Mouse (Mus musculus): ENCODE data around the gene Mief2. TPM values are rescaled to one million over a fixed set of nuclear protein-coding genes. Genes with fewer than 3 reads are reported as not detected.

Gene Mief2
- polyA plus RNA-seq, 1 experiment from 2014 or later: 16.7 TPM

- Histone ChIP-seq H3K9me3 (ENCODE audit: control insufficient read depth, low read length) (no peaks in the 10 kb centered on the region), H3K27me3 (ENCODE audit: control insufficient read depth, insufficient read depth, low read length) (no peaks in the 10 kb centered on the region), H3K9ac (ENCODE audit: low read length) (no peak overlapping the region), H3K4me3 (ENCODE audit: low read depth, low read length) (no peak overlapping the region), H3K36me3 (ENCODE audit: control insufficient read depth, insufficient read depth, low read length) (peaks cover 30% of the 10 kb centered on the region), H3K27ac (ENCODE audit: low read depth, low read length) (no peak overlapping the region), H3K4me1 (ENCODE audit: control insufficient read depth, insufficient read depth, low read length) (peaks cover 15% of the 10 kb centered on the region), H3K4me2 (ENCODE audit: low read depth) (no peak overlapping the region)
- DNase-seq (ENCODE audit: low spot score) (no peak), ATAC-seq (ENCODE audit: insufficient read depth, low FRiP score, low TSS enrichment) (no peak)
- 96% methylated on average over 19 of the region's 19 CpGs for WGBS
Measured at GRCm38 (mm10) chr11:60704023-60704880, 23.9 kb upstream of the Mief2 start.

GRCm38 (mm10) chr11:60705255-60705654, 22.9 kb upstream of the Mief2 start:
- ATAC-seq (ENCODE audit: insufficient read depth, low FRiP score, low TSS enrichment): no peak
- no peak overlapping the region for H3K4me2 ChIP-seq (ENCODE audit: low read depth)
- H3K27ac ChIP-seq (ENCODE audit: low read depth, low read length): no peak overlapping the region
- 92% methylated on average over 3 of the region's 3 CpGs for WGBS
- no peaks in the 10 kb centered on the region for H3K9me3 ChIP-seq (ENCODE audit: control insufficient read depth, low read length)
- peaks cover 14% of the 10 kb centered on the region for H3K4me1 ChIP-seq (ENCODE audit: control insufficient read depth, insufficient read depth, low read length)
- H3K36me3 ChIP-seq (ENCODE audit: control insufficient read depth, insufficient read depth, low read length): peaks cover 38% of the 10 kb centered on the region
- H3K4me3 ChIP-seq (ENCODE audit: low read depth, low read length): no peak overlapping the region
- no peak overlapping the region for H3K9ac ChIP-seq (ENCODE audit: low read length)
- no peaks in the 10 kb centered on the region for H3K27me3 ChIP-seq (ENCODE audit: control insufficient read depth, insufficient read depth, low read length)
- DNase-seq (ENCODE audit: low spot score): no peak

- DNase-seq (ENCODE audit: low spot score) (no peak), ATAC-seq (ENCODE audit: insufficient read depth, low FRiP score, low TSS enrichment) (no peak)
- H3K9ac ChIP-seq (ENCODE audit: low read length): no peak overlapping the region
- WGBS: 92% methylated on average over 7 of the region's 7 CpGs
- H3K36me3 ChIP-seq (ENCODE audit: control insufficient read depth, insufficient read depth, low read length): peaks cover 40% of the 10 kb centered on the region
- no peak overlapping the region for H3K4me2 ChIP-seq (ENCODE audit: low read depth)
- H3K27me3 ChIP-seq (ENCODE audit: control insufficient read depth, insufficient read depth, low read length): no peaks in the 10 kb centered on the region
- peaks cover 7% of the 10 kb centered on the region for H3K4me1 ChIP-seq (ENCODE audit: control insufficient read depth, insufficient read depth, low read length)
- H3K27ac ChIP-seq (ENCODE audit: low read depth, low read length): no peak overlapping the region
- no peaks in the 10 kb centered on the region for H3K9me3 ChIP-seq (ENCODE audit: control insufficient read depth, low read length)
- no peak overlapping the region for H3K4me3 ChIP-seq (ENCODE audit: low read depth, low read length)
Measured at GRCm38 (mm10) chr11:60706076-60706475, 22.1 kb upstream of the Mief2 start.

- no peaks in the 10 kb centered on the region for H3K27me3 ChIP-seq (ENCODE audit: control insufficient read depth, insufficient read depth, low read length)
- no peak overlapping the region for H3K27ac ChIP-seq (ENCODE audit: low read depth, low read length)
- 89% methylated on average over 14 of the region's 14 CpGs for WGBS
- peaks cover 2% of the 10 kb centered on the region; the same call in 1 of the 2 replicates for H3K4me1 ChIP-seq (ENCODE audit: control insufficient read depth, insufficient read depth, low read length)
- no peak overlapping the region for H3K9ac ChIP-seq (ENCODE audit: low read length)
- DNase-seq (ENCODE audit: low spot score) (no peak), ATAC-seq (ENCODE audit: insufficient read depth, low FRiP score, low TSS enrichment) (no peak)
- H3K4me3 ChIP-seq (ENCODE audit: low read depth, low read length): no peak overlapping the region
- peaks cover 47% of the 10 kb centered on the region for H3K36me3 ChIP-seq (ENCODE audit: control insufficient read depth, insufficient read depth, low read length)
- H3K4me2 ChIP-seq (ENCODE audit: low read depth): no peak overlapping the region
- H3K9me3 ChIP-seq (ENCODE audit: control insufficient read depth, low read length): no peaks in the 10 kb centered on the region
Measured at GRCm38 (mm10) chr11:60706696-60707480, 21.3 kb upstream of the Mief2 start.

GRCm38 (mm10) chr11:60707672-60708071, 20.5 kb upstream of the Mief2 start:
- Histone ChIP-seq H3K9ac (ENCODE audit: low read length) (no peak overlapping the region), H3K27me3 (ENCODE audit: control insufficient read depth, insufficient read depth, low read length) (no peaks in the 10 kb centered on the region), H3K4me2 (ENCODE audit: low read depth) (no peak overlapping the region), H3K36me3 (ENCODE audit: control insufficient read depth, insufficient read depth, low read length) (peaks cover 52% of the 10 kb centered on the region), H3K4me3 (ENCODE audit: low read depth, low read length) (no peak overlapping the region), H3K9me3 (ENCODE audit: control insufficient read depth, low read length) (no peaks in the 10 kb centered on the region), H3K27ac (ENCODE audit: low read depth, low read length) (no peak overlapping the region), H3K4me1 (ENCODE audit: control insufficient read depth, insufficient read depth, low read length) (0 out of 2 replicates have a peak, but pooled peaks cover 2% of the 10 kb centered on the region)
- DNase-seq (ENCODE audit: low spot score): no peak
- no peak for ATAC-seq (ENCODE audit: insufficient read depth, low FRiP score, low TSS enrichment)
- WGBS: 88% methylated on average over 3 of the region's 3 CpGs

DNA sequence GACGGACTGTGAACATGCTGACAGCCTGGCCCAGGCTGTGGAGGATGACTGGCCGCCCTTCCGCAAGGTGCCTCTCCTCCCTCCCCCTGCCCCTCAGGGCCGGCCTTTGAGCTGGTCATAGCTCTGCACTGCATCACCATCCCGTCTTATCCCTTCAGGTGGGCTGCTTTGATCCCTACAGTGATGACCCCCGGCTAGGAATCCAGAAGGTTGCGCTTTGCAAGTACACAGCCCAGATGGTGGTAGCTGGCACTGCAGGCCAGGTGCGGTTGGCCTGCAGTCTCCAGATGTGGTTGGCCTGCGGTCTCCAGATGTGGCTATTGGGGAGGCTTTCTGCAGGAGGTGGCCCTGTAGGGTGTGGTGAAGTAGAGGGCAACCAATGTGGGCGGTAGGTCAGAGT, 19.6 kb upstream of the Mief2 start:
- WGBS: 83% methylated on average over 10 of the region's 10 CpGs
- no peak for ATAC-seq (ENCODE audit: insufficient read depth, low FRiP score, low TSS enrichment)
- no peak for DNase-seq (ENCODE audit: low spot score)
- Histone ChIP-seq H3K9ac (ENCODE audit: low read length) (no peak overlapping the region), H3K27ac (ENCODE audit: low read depth, low read length) (no peak overlapping the region), H3K36me3 (ENCODE audit: control insufficient read depth, insufficient read depth, low read length) (peaks cover 61% of the 10 kb centered on the region), H3K4me2 (ENCODE audit: low read depth) (no peak overlapping the region), H3K27me3 (ENCODE audit: control insufficient read depth, insufficient read depth, low read length) (no peaks in the 10 kb centered on the region), H3K9me3 (ENCODE audit: control insufficient read depth, low read length) (no peaks in the 10 kb centered on the region), H3K4me3 (ENCODE audit: low read depth, low read length) (no peak overlapping the region), H3K4me1 (ENCODE audit: control insufficient read depth, insufficient read depth, low read length) (no peaks in the 10 kb centered on the region)

DNA sequence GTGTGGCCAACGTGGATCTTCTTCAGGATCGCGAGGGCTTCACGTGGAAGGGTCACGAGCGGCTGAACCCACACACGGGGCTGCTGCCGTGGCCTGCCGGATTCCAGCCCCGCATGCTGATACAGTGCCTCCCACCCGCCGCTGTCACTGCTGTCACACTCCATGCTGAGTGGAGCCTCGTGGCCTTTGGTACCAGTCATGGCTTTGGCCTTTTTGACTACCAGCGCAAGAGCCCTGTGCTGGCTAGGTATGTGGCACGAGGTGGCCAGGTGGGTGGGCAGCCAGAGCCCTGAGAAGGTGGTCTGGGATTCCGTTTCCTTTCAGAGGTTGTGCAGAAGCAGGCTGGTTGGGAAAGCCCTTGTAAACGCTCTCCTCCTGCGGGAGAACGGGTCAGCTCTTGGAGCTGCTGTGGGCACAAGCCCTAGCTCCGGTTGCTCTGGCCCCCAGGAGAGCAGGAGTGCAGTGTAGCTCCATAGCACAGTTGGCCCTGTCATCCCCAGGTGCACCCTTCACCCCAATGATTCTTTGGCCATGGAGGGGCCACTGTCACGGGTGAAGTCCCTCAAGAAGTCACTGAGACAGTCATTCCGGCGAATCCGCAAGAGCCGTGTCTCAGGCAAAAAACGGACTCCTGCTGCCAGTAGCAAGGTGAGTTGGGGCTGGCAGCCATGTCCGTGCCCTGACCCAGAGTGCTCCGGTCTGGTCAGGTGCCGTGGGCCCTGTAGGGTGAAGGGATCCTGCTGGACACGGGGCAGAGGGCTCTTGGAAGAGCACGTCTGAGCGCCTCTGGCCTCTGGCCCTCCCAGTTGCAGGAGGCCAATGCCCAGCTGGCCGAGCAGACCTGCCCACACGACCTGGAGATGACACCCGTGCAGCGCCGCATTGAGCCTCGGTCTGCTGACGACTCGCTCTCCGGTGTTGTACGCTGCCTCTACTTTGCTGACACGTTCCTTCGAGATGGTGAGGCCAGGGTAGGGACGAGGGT, 18.4 kb upstream of the Mief2 start:
- 95% methylated on average over 45 of the region's 45 CpGs for WGBS
- DNase-seq (ENCODE audit: low spot score): no peak
- ATAC-seq (ENCODE audit: insufficient read depth, low FRiP score, low TSS enrichment): no peak

DNA sequence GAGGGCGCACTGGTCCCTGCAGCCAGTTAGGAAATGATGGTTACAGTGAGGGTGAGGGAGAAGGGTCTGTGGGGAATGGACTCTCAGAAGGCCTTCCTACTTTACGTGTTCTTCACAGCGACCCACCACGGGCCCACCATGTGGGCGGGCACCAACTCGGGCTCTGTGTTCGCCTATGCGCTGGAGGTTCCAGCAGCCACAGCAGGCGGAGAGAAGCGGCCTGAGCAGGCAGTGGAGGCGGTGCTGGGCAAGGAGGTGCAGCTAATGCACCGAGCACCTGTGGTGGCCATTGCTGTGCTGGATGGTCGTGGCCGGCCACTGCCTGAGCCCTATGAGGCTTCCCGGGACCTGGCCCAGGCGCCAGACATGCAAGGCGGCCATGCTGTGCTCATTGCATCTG, 17.0 kb upstream of the Mief2 start:
- Histone ChIP-seq H3K4me1 (ENCODE audit: control insufficient read depth, insufficient read depth, low read length) (no peaks in the 10 kb centered on the region), H3K4me2 (ENCODE audit: low read depth) (no peak overlapping the region), H3K9ac (ENCODE audit: low read length) (no peak overlapping the region), H3K4me3 (ENCODE audit: low read depth, low read length) (no peak overlapping the region), H3K27ac (ENCODE audit: low read depth, low read length) (no peak overlapping the region), H3K9me3 (ENCODE audit: control insufficient read depth, low read length) (no peaks in the 10 kb centered on the region), H3K36me3 (ENCODE audit: control insufficient read depth, insufficient read depth, low read length) (peaks cover 62% of the 10 kb centered on the region), H3K27me3 (ENCODE audit: control insufficient read depth, insufficient read depth, low read length) (no peaks in the 10 kb centered on the region)
- ATAC-seq (ENCODE audit: insufficient read depth, low FRiP score, low TSS enrichment): no peak
- no peak for DNase-seq (ENCODE audit: low spot score)
- WGBS: 96% methylated on average over 15 of the region's 17 CpGs

More for the DNA sequence above, 18.4 kb upstream of the Mief2 start:
- Histone ChIP-seq H3K27me3 (ENCODE audit: control insufficient read depth, insufficient read depth, low read length) (no peaks in the 10 kb centered on the region), H3K4me1 (ENCODE audit: control insufficient read depth, insufficient read depth, low read length) (no peaks in the 10 kb centered on the region), H3K4me3 (ENCODE audit: low read depth, low read length) (no peak overlapping the region), H3K9me3 (ENCODE audit: control insufficient read depth, low read length) (no peaks in the 10 kb centered on the region), H3K36me3 (ENCODE audit: control insufficient read depth, insufficient read depth, low read length) (peaks cover 62% of the 10 kb centered on the region), H3K4me2 (ENCODE audit: low read depth) (no peak overlapping the region), H3K9ac (ENCODE audit: low read length) (no peak overlapping the region), H3K27ac (ENCODE audit: low read depth, low read length) (no peak overlapping the region)

Measured in neural tube, embryonic 11.5 days (tissue).